Mouse (Mus musculus) liver, embryonic 14.5 days (tissue): Measurements from ENCODE around the gene Klk4.

ENCODE experiments used
- CTCF ChIP-seq: IDR thresholded peaks from 2 replicates; pipeline ENCODE4 v1.5.1; 2016; ENCODE audit warnings: antibody characterized with exemption, low read depth, control low read depth
- EP300 ChIP-seq: IDR thresholded peaks from 2 replicates; pipeline ENCODE4 v1.6.1; 2016; ENCODE audit warnings: antibody characterized with exemption, low read depth

DNA sequence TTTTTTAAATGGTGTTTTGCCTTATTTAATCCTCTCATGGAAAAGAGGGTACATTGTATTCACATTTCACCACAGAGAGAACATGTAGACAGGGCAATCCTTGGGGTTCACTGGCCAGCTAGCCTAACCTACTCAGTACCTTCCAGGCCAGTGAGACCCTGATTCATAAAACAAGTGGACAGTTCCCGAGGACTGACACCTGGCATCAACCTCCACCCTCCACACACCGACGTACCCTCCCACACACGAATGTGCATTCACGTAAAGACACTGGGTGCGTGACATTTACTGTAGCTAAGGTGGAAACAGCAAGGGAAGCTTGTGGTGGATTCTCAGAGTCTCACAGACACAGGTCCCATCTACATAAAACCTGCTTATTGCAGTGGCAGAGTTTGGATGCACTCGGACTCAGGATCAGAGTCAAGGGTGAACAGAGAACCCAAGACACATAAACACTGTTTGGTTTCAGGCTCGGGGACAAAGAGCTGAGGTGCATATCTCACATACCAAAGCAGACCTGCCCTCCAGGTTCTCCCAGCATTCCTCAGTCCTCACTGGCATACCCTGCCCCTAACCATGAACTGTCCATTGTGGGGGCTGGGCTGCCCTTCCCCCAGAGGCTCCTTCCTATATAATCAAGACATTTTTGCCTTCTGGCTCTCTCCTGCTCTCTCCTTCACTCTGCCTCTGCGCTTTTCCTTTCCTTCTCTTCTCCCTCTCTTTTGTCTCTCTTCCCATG is 26.1 kb upstream of the Klk4 start:
- TF ChIP-seq CTCF (no peak), EP300 (no peak)
